Mouse (Mus musculus) lung, postnatal 0 days (tissue): Measurements from ENCODE around the gene Clk1.

Experiments
- CTCF ChIP-seq: IDR thresholded peaks from 2 replicates; pipeline ENCODE4 v1.5.1; 2016; ENCODE audit warnings: antibody characterized with exemption, mild to moderate bottlenecking
- EP300 ChIP-seq: IDR thresholded peaks from 2 replicates; pipeline ENCODE4 v1.6.1; 2016; ENCODE audit warnings: antibody characterized with exemption, mild to moderate bottlenecking, control low read depth

DNA sequence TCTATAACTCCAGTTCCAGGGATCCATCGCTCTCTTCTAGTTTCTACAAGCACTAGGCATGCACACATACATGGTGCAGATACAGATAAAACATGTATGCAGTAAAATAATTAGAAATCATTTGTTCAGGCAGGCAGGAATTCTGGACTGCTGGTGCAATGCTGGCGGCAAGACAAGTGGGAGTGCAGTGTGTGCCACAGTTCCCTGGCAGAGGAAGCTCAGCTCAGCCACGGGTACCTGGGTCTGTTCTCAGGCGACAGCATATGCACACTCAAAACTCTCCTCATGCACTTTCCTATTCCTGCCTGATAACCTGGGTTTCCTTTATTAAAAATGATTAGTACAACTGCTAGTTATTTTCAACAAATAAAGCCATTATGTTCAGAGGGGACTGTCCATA is 41.2 kb upstream of the Clk1 start:
- no peak for TF ChIP-seq EP300
- TF ChIP-seq CTCF, result no peak
